Mouse (Mus musculus) adrenal gland, postnatal 36 days (tissue): ENCODE data around the gene Slc22a4. TPM values are rescaled to one million over a fixed set of nuclear protein-coding genes. Genes with fewer than 3 reads are reported as not detected.

Source experiments
- DNase-seq, 2 experiments: peaks; one replicate each; pipeline ENCODE4 v3.0.0; 2021; ENCODE audit warnings: mixed read lengths in 1 of 2
- long read RNA-seq, 2 experiments: library from polyadenylated mRNA; stranded (forward); transcript quantifications; one replicate each; pipeline ENCODE4 v2.0.0; 2021; ENCODE audit warnings: borderline sequencing depth in 2 of 2
- total RNA-seq, 2 experiments: library from RNA; stranded (reverse); gene quantifications; 2 replicates each; pipeline ENCODE4 v1.2.3; 2021

Gene Slc22a4
- total RNA-seq, result 1 to 10 TPM; 4.3 to 8.2 TPM
- long read RNA-seq, experiment 1, partial matches to known transcripts, result 4 of 10 reads
- long read RNA-seq, experiment 1, other reads (novel, unspliced or antisense), result 2 of 10 reads
- long read RNA-seq, experiment 2, partial matches to known transcripts, result 0 of 3 reads
- long read RNA-seq, experiment 2, other reads (novel, unspliced or antisense), result 0 of 3 reads

GRCm38 (mm10) chr11:54028044-54028951 lies at the start of gene Slc22a4:
Gene Slc22a4 (minus strand): TSS chr11:54028090.
- peak; percentile 92 to 93 for DNase-seq

- DNase-seq, result no peak
Measured at GRCm38 (mm10) chr11:54076101-54076500, 48.2 kb upstream of the Slc22a4 start.

- no peak for DNase-seq
Measured at GRCm38 (mm10) chr11:54075353-54075752, 47.5 kb upstream of the Slc22a4 start.

GRCm38 (mm10) chr11:54073291-54073690 lies 45.4 kb upstream of the Slc22a4 start:
- peak in 1 of 2 experiments; percentile 49 for DNase-seq

- DNase-seq, result peak; percentile 87 to 90
Measured at GRCm38 (mm10) chr11:54071726-54072445, 44.0 kb upstream of the Slc22a4 start.

GRCm38 (mm10) chr11:54068520-54069371 lies 40.9 kb upstream of the Slc22a4 start, which contains the start of gene Pdlim4:
Gene Pdlim4 (minus strand): TSS chr11:54069014.
- DNase-seq, result peak; percentile 65 to 80

- no peak for DNase-seq
Measured at GRCm38 (mm10) chr11:54067996-54068519, 40.2 kb upstream of the Slc22a4 start.

- no peak for DNase-seq
Measured at GRCm38 (mm10) chr11:54067318-54067995, 39.6 kb upstream of the Slc22a4 start.

- no peak for DNase-seq
Measured at GRCm38 (mm10) chr11:54066400-54066799, 38.5 kb upstream of the Slc22a4 start.

- no peak for DNase-seq
Measured at GRCm38 (mm10) chr11:54065915-54066178, 38.0 kb upstream of the Slc22a4 start.

- DNase-seq, result no peak
Measured at GRCm38 (mm10) chr11:54065106-54065914, 37.4 kb upstream of the Slc22a4 start.

GRCm38 (mm10) chr11:54064412-54064978 lies 36.6 kb upstream of the Slc22a4 start:
- DNase-seq, result no peak

- no peak for DNase-seq
Measured at GRCm38 (mm10) chr11:54063472-54063775, 35.5 kb upstream of the Slc22a4 start.

GRCm38 (mm10) chr11:54062753-54063471 lies 35.0 kb upstream of the Slc22a4 start:
- DNase-seq, result no peak

GRCm38 (mm10) chr11:54062086-54062752 lies 34.3 kb upstream of the Slc22a4 start:
- DNase-seq, result peak; percentile 91 to 94

GRCm38 (mm10) chr11:54060316-54060715 lies 32.4 kb upstream of the Slc22a4 start:
- DNase-seq, result peak in 1 of 2 experiments; percentile 47

- no peak for DNase-seq
Measured at GRCm38 (mm10) chr11:54059526-54059925, 31.6 kb upstream of the Slc22a4 start.

- DNase-seq, result no peak
Measured at GRCm38 (mm10) chr11:54058643-54059042, 30.8 kb upstream of the Slc22a4 start.
